Mouse (Mus musculus) bone marrow macrophage, adult 2 months (primary cell): ENCODE results near the gene Tnni1.

Source experiments
- CTCF ChIP-seq: IDR thresholded peaks from 2 replicates; pipeline ENCODE4 v1.5.1; 2012; ENCODE audit warnings: low read depth, mild to moderate bottlenecking, low read length, moderate library complexity
- POLR2A ChIP-seq: IDR thresholded peaks from 2 replicates; pipeline ENCODE4 v1.6.1; 2012; ENCODE audit warnings: mild to moderate bottlenecking, low read depth, low read length, borderline replicate concordance

- no peak for TF ChIP-seq POLR2A
- TF ChIP-seq CTCF = peak; percentile 30; the same call in 1 of the 2 replicates
Measured at GRCm38 (mm10) chr1:135787799-135788198, 8.6 kb downstream of the Tnni1 start.
